Mouse (Mus musculus): ENCODE results near the gene Zfp385b. TPM values are rescaled to one million over a fixed set of nuclear protein-coding genes. Genes with fewer than 3 reads are reported as not detected.

The Zfp385b gene
- total and polyA plus RNA-seq, 3 experiments: not detected

DNA sequence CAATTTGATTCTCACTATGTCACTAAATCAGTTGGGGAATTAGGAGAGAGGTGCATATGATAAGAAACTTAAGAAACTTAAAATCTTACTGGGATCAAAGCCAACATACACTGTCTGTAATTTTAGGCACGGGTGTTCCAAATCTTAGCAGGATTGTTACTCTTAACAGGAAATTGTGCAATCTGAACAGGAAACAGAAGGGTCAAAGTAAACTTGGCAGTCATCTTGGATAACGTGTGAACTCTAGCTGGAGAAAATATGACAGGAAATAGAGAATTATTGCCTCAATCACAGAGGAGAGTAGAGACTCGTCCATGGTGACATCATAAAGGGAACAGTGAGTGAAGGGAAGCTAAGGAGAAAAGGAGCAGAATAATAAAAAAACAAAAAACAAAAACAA, 69.8 kb downstream of the Zfp385b start:
- TF ChIP-seq POLR2AphosphoS2 (IDR thresholded peaks at IDR 0.05; ENCODE audit: low read depth, low read length) (no peak), USF2 (conservative IDR thresholded peaks at IDR 0.05; ENCODE audit: low read depth, low read length) (no peak), PAX5 (IDR thresholded peaks at IDR 0.05; ENCODE audit: low read length) (no peak), ZKSCAN1 (IDR thresholded peaks at IDR 0.05; ENCODE audit: borderline replicate concordance, low read depth, low read length) (no peak), IRF4 (IDR thresholded peaks at IDR 0.05; ENCODE audit: low read depth, low read length) (no peak), BHLHE40 (IDR thresholded peaks at IDR 0.05; ENCODE audit: low read depth, low read length) (no peak), MAX (IDR thresholded peaks at IDR 0.05; ENCODE audit: low read length) (no peak), SIN3A (IDR thresholded peaks at IDR 0.05; ENCODE audit: low read length) (no peak)
- H3K79me2 ChIP-seq (replicated peaks; ENCODE audit: control insufficient read depth, extremely low read depth, insufficient read depth, poor library complexity, severe bottlenecking): no peaks in the 10 kb centered on the region
- peaks cover 60% of the 10 kb centered on the region for H3K9me3 ChIP-seq (replicated peaks; ENCODE audit: low read length)
- in situ Hi-C loops (cut with MboI; ENCODE audit: low pct_ligation_motif_present, low pct_unique_long_range_greater_than_20kb, low sequenced_read_pairs): no loop called here
- H3K27ac ChIP-seq (ENCODE audit: insufficient read depth, low read depth): no peak overlapping the region
- DNase-seq (ENCODE audit: extremely low read depth): no peak
- H3K4me1 ChIP-seq (ENCODE audit: control insufficient read depth in 1 of 2, insufficient read depth in 2 of 2): no peaks in the 10 kb centered on the region
- H3K36me3 ChIP-seq (replicated peaks in 1 of 2; ENCODE audit: control insufficient read depth in 1 of 2, insufficient read depth in 1 of 2, low read length in 1 of 2): no peaks in the 10 kb centered on the region
- no peak overlapping the region for H3K4me3 ChIP-seq (replicated peaks in 1 of 3; ENCODE audit: low read depth in 2 of 3, low read length in 2 of 3, poor library complexity in 1 of 3)
- no peak overlapping the region for H3K9ac ChIP-seq (ENCODE audit: insufficient read depth, low read depth)
- H3K27me3 ChIP-seq (replicated peaks): no peaks in the 10 kb centered on the region
- no peak overlapping the region for H3K4me2 ChIP-seq (ENCODE audit: insufficient read depth, low read depth, poor library complexity, severe bottlenecking)
- dilution Hi-C loops (cut with MboI; ENCODE audit: extremely low pct_ligation_motif_present, extremely low pct_unique_long_range_greater_than_20kb, low sequenced_read_pairs): no loop called here

DNA sequence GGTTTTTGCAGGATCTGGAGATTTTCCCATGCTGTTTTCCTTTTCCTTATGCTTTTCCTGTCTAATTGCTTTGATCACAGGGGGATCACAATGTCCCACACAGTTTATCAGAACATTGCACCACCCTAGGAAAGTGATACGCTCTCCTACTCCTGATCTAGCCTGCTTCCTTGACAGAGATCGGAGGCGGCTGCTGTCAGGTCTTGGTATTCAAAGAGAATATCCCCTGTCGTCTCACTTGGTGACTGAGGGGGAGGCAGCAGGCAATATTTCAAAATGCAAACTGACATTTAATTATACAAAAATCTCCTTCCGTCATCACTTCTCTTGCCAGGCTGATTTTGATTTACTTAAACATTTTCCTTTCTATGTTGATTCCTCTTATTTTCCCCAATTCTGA, 73.0 kb downstream of the Zfp385b start:
- Histone ChIP-seq H3K36me3 (replicated peaks in 1 of 2; ENCODE audit: control insufficient read depth in 1 of 2, insufficient read depth in 1 of 2, low read length in 1 of 2) (no peaks in the 10 kb centered on the region), H3K9ac (ENCODE audit: insufficient read depth, low read depth) (no peak overlapping the region), H3K4me1 (ENCODE audit: control insufficient read depth in 1 of 2, insufficient read depth in 2 of 2) (no peaks in the 10 kb centered on the region), H3K4me2 (ENCODE audit: insufficient read depth, low read depth, poor library complexity, severe bottlenecking) (no peak overlapping the region), H3K4me3 (replicated peaks in 1 of 3; ENCODE audit: low read depth in 2 of 3, low read length in 2 of 3, poor library complexity in 1 of 3) (no peak overlapping the region), H3K27me3 (replicated peaks) (no peaks in the 10 kb centered on the region), H3K79me2 (replicated peaks; ENCODE audit: control insufficient read depth, extremely low read depth, insufficient read depth, poor library complexity, severe bottlenecking) (no peaks in the 10 kb centered on the region), H3K27ac (ENCODE audit: insufficient read depth, low read depth) (no peak overlapping the region), H3K9me3 (replicated peaks; ENCODE audit: low read length) (peaks cover 57% of the 10 kb centered on the region)
- in situ Hi-C loops (cut with MboI; ENCODE audit: low pct_ligation_motif_present, low pct_unique_long_range_greater_than_20kb, low sequenced_read_pairs): no loop called here
- DNase-seq (ENCODE audit: extremely low read depth): no peak
- dilution Hi-C loops (cut with MboI; ENCODE audit: extremely low pct_ligation_motif_present, extremely low pct_unique_long_range_greater_than_20kb, low sequenced_read_pairs): no loop called here
- TF ChIP-seq MYC (IDR thresholded peaks at IDR 0.05; ENCODE audit: low read depth, low read length) (no peak), RAD21 (IDR thresholded peaks at IDR 0.05; ENCODE audit: low read depth, low read length) (no peak), IRF4 (IDR thresholded peaks at IDR 0.05; ENCODE audit: low read depth, low read length) (no peak), CHD1 (IDR thresholded peaks at IDR 0.05; ENCODE audit: low read depth, low read length) (no peak), ZMIZ1 (IDR thresholded peaks at IDR 0.05; ENCODE audit: low read depth, low read length) (no peak), MEF2A (IDR thresholded peaks at IDR 0.05; ENCODE audit: borderline replicate concordance, low read depth, low read length) (no peak), MXI1 (IDR thresholded peaks at IDR 0.05; ENCODE audit: low read depth, low read length) (no peak), CHD2 (IDR thresholded peaks at IDR 0.05; ENCODE audit: low read length) (no peak), EP300 (IDR thresholded peaks at IDR 0.05; ENCODE audit: low read length) (no peak), JUND (conservative IDR thresholded peaks at IDR 0.05; ENCODE audit: low read depth, low read length) (no peak), ELF1 (IDR thresholded peaks at IDR 0.05; ENCODE audit: low read depth, low read length) (no peak), TBP (conservative IDR thresholded peaks at IDR 0.05; ENCODE audit: low read depth, low read length) (no peak), JUN (IDR thresholded peaks at IDR 0.05; ENCODE audit: insufficient read depth, low read depth, low read length) (no peak), POLR2A (IDR thresholded peaks at IDR 0.05; ENCODE audit: low read depth, low read length) (no peak), E2F4 (IDR thresholded peaks at IDR 0.05; ENCODE audit: insufficient replicate concordance, low read depth, low read length) (no peak), NRF1 (IDR thresholded peaks at IDR 0.05; ENCODE audit: low read depth, low read length) (no peak), MAZ (IDR thresholded peaks at IDR 0.05; ENCODE audit: low read depth, low read length) (no peak), USF1 (IDR thresholded peaks at IDR 0.05; ENCODE audit: low read depth, low read length) (no peak)

Measured in CH12.LX (cell line).